Mouse (Mus musculus) liver, adult 2 months (tissue): Measurements from ENCODE around the gene Hdac6. TPM values are rescaled to one million over a fixed set of nuclear protein-coding genes. Genes with fewer than 3 reads are reported as not detected.

Experiments
- DNase-seq: peaks from one replicate; pipeline ENCODE4 v3.0.0-alpha.2; 2011; ENCODE audit warnings: low read depth, low spot score; ENCODE audit errors: extremely low read depth
- H3K27ac ChIP-seq: fragments of 200-500 bp; replicated peaks from 2 replicates; pipeline ENCODE4 v1.5.1; 2012; ENCODE audit warnings: low read depth, mild to moderate bottlenecking, control low read depth, inconsistent platforms, low read length; ENCODE audit not compliant: insufficient read depth
- H3K27me3 ChIP-seq: fragments of 200-500 bp; 2 replicates; pipeline ENCODE4 v1.6.1; 2012; ENCODE audit warnings: mild to moderate bottlenecking, moderate library complexity, low read length, inconsistent platforms; ENCODE audit not compliant: control insufficient read depth, insufficient read depth
- H3K36me3 ChIP-seq: fragments of 200-500 bp; 2 replicates; pipeline ENCODE4 v1.6.1; 2012; ENCODE audit warnings: low read length, inconsistent platforms; ENCODE audit not compliant: control insufficient read depth, insufficient read depth
- H3K4me1 ChIP-seq: fragments of 200-500 bp; 2 replicates; pipeline ENCODE4 v1.6.1; 2011; ENCODE audit warnings: low read length; ENCODE audit not compliant: control insufficient read depth, insufficient read depth
- H3K4me3 ChIP-seq: fragments of 200-500 bp; 2 replicates; pipeline ENCODE4 v1.5.1; 2011; ENCODE audit warnings: low read depth, mild to moderate bottlenecking, control low read depth, low read length, moderate library complexity; ENCODE audit not compliant: insufficient read depth
- H3K79me2 ChIP-seq: fragments of 200-500 bp; 2 replicates; pipeline ENCODE4 v1.6.1; 2012; ENCODE audit warnings: inconsistent platforms, mild to moderate bottlenecking, low read length, moderate library complexity; ENCODE audit not compliant: control insufficient read depth, insufficient read depth
- H3K9ac ChIP-seq: fragments of 200-500 bp; 2 replicates; pipeline ENCODE4 v1.6.1; 2012; ENCODE audit warnings: low read depth, mild to moderate bottlenecking, control low read depth, inconsistent platforms, low read length
- CTCF ChIP-seq: fragments of 200-500 bp; IDR thresholded peaks from 2 replicates; pipeline ENCODE4 v1.5.1; 2011; ENCODE audit warnings: low read depth, low read length, control low read depth
- POLR2A ChIP-seq: fragments of 200-500 bp; IDR thresholded peaks from 2 replicates; pipeline ENCODE4 v1.6.1; 2011; ENCODE audit warnings: low read length, control low read depth; ENCODE audit not compliant: insufficient read depth; ENCODE audit errors: extremely low read depth
- WGBS: fragments of 180-500 bp; shearing (Covaris S2); methylation state at CpG from one replicate; pipeline ENCODE4 v1.1.7; 2018; 5-methylcytosine and 5-hydroxymethylcytosine counted together
- polyA plus RNA-seq: library from polyadenylated mRNA; depleted of rRNA; stranded (reverse); fragments of >200 nt; gene quantifications from 2 replicates; pipeline ENCODE4 v1.2.3, GENCODE M21; 2012
- total RNA-seq: library from RNA; depleted of rRNA; stranded (reverse); fragments of >200 nt; gene quantifications from 2 replicates; pipeline ENCODE4 v1.2.3, GENCODE M21; 2014

The Hdac6 gene
- total and polyA plus RNA-seq, 2 experiments: 9.8 to 19.8 TPM

DNA sequence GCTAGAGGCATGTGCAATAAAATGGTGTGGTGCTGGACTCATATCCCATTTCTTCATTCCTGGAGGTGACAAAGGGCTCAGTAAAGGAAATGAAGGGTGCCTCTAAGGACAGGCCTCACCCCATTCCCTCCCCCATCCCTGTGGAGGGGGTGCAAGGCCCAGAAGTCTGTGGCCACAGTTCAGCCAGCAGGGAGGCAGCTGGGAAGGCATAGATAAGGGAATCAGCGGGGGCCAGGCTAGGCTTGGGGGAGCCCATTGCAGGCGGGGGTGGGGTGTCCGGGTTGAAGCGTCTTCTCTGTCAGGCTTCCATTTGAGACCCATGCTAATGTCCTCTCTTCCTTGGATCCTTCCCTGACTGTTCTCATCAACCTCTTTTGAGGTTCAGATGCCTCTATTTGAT is 23.6 kb upstream of the Hdac6 start:
- Histone ChIP-seq H3K79me2 (no peaks in the 10 kb centered on the region), H3K36me3 (no peaks in the 10 kb centered on the region), H3K4me1 (no peaks in the 10 kb centered on the region), H3K27ac (no peak overlapping the region), H3K9ac (no peak overlapping the region), H3K27me3 (no peaks in the 10 kb centered on the region), H3K4me3 (no peak overlapping the region)
- WGBS: 64% methylated on average over 4 of the region's 4 CpGs
- no peak for DNase-seq
- TF ChIP-seq POLR2A (no peak), CTCF (no peak)

DNA sequence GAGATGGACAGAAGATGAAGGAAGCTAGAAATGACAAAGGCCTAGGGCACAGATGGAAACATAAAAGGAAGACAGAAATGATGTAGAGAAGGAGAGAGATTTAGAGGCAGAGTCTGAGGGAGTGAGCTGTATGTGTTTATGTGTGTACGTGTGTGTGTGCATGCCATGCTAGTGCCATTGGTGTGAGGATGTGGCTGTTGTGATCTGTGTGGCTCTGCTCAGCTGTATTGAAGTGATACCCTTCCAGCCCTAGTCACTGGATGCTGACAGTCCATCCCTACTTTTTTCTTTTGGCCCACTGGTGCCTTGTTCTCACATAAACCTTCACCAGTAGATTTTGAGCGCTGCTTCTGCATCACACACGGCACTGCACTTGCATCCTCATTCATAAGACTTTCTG is 21.2 kb upstream of the Hdac6 start:
- TF ChIP-seq POLR2A (no peak), CTCF (no peak)
- 92% methylated on average over 3 of the region's 3 CpGs for WGBS
- Histone ChIP-seq H3K79me2 (no peaks in the 10 kb centered on the region), H3K36me3 (no peaks in the 10 kb centered on the region), H3K4me1 (no peaks in the 10 kb centered on the region), H3K27me3 (no peaks in the 10 kb centered on the region), H3K4me3 (no peak overlapping the region), H3K9ac (no peak overlapping the region), H3K27ac (no peak overlapping the region)
- no peak for DNase-seq

DNA sequence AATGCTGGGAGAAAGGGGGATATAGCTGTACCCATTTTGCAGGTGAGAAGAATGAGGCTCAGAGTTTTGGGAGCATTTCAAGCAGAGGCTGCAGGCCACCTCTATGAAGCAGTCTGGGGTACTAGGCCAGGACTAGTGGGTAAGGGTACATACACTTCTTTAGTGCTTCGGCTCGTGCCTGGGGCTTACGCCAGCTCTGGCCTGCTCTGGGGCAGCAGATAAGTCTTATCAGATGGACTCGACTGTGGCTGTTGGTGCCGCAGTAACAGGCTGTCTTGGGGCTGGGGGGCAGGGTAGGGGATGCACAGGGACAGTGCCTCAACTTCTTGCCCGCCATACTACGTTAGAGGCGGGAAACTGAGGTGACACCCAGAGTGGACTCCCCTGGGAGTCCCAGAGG is 20.5 kb upstream of the Hdac6 start:
- Histone ChIP-seq H3K4me3 (no peak overlapping the region), H3K4me1 (no peaks in the 10 kb centered on the region), H3K79me2 (no peaks in the 10 kb centered on the region), H3K27me3 (no peaks in the 10 kb centered on the region), H3K36me3 (no peaks in the 10 kb centered on the region), H3K9ac (no peak overlapping the region), H3K27ac (no peak overlapping the region)
- 77% methylated on average over 8 of the region's 8 CpGs for WGBS
- no peak for DNase-seq
- TF ChIP-seq POLR2A (no peak), CTCF (no peak)

DNA sequence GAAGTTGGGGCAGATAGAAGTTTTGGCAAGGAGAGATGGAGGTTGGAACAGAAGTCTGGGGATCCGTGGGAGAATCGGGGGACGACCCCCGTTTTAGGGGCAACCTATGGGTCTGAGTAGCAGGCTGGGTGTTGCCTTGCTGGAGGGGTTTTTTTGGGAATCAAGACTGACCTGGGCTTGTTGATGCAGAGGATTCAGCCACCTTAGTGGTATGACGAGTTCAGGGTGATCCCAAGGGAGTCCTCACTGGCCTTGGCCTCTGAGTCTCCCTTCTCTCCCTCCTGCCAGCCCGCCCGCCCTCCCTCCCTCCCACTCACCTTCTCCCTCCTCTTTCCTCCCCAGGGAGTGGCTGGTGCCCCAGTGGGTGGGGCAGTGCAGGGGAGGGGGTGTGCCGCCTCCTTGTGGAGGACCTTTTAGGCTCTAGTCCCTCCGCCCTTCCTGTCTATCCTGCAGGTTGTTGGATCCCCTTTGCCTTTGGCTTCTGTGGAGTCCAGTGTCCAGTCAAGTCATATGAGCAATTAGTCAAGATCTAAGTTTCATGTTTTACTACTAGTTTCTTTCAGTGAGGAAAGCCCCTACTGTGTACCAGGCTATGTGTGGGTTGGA is 20.0 kb upstream of the Hdac6 start:
- H3K4me3 ChIP-seq: no peak overlapping the region

DNA sequence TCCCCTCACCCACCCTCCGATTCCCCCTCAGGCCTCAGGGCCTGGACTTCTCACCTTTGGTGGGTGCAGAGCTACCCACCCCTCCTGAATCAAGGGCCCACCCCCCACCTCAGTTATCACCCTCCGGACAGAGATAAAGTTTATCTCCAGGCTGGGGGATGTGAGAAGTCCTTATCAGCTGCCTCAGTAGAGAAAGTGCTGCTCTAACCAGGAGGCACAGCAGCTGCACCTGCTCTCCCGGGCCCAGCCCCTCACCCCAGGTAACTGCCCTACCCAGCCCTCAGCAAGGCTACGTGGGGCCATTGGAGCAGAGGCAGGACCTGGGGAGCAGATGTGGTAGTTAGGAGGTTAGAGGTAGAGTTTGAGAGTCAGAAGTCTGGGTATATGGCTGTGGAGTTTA is 18.5 kb upstream of the Hdac6 start:
- Histone ChIP-seq H3K4me3 (no peak overlapping the region), H3K27me3 (no peaks in the 10 kb centered on the region), H3K9ac (no peak overlapping the region), H3K79me2 (no peaks in the 10 kb centered on the region), H3K27ac (no peak overlapping the region), H3K36me3 (no peaks in the 10 kb centered on the region), H3K4me1 (no peaks in the 10 kb centered on the region)
- DNase-seq: no peak
- WGBS: 64% methylated on average over 4 of the region's 4 CpGs
- TF ChIP-seq POLR2A: no peak
- TF ChIP-seq CTCF: no peak

More for the DNA sequence above, 20.0 kb upstream of the Hdac6 start:
- no peaks in the 10 kb centered on the region for H3K4me1 ChIP-seq
- H3K27me3 ChIP-seq: no peaks in the 10 kb centered on the region
- H3K9ac ChIP-seq: no peak overlapping the region
- no peak overlapping the region for H3K27ac ChIP-seq
- no peaks in the 10 kb centered on the region for H3K79me2 ChIP-seq
- no peaks in the 10 kb centered on the region for H3K36me3 ChIP-seq
- no peak for DNase-seq
- TF ChIP-seq POLR2A: no peak
- TF ChIP-seq CTCF: no peak
- WGBS: 79% methylated on average over 8 of the region's 9 CpGs

DNA sequence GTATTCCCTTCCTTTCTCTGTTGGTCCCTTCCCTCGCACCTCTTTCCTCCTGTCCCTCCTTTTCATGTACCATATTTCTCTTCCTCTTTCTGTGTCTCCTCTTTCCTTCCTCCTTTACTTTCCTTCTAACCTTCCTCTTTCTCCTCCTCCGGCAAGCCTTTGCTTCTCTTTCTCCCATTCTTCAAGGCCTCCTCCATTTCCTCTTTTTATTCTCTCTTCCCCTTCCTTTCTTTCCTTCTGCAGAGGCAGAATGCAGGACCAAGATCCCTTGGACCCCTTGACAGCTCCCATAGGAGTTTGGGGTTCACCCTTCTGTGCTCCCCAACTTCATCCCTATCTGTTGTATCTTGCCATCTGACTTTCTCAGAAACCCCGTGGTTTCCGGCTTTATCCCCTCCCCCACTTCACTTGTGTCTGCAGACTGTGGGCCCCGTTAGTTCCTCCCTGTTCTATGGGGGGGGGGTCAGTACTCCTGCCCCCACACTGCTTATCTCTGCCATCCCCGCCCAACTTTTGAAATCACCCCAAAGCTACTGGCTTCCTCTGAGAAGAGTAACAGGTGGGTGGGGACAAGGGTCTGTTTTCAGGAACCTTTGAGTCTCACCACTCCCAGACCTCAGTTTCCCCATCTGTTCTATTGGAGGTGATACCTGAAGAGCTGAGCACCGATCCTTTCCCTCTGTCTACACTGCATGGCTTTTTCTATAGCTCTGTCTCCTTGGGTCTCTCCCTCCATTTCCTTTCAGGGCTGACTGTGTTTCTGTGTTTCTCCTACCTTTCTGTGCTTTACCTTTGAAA is 16.3 kb upstream of the Hdac6 start:
- TF ChIP-seq POLR2A (no peak), CTCF (no peak)
- Histone ChIP-seq H3K4me3 (no peak overlapping the region), H3K36me3 (no peaks in the 10 kb centered on the region), H3K27ac (no peak overlapping the region), H3K9ac (no peak overlapping the region), H3K27me3 (no peaks in the 10 kb centered on the region), H3K4me1 (no peaks in the 10 kb centered on the region), H3K79me2 (no peaks in the 10 kb centered on the region)
- no peak for DNase-seq
- WGBS: 70% methylated on average over 7 of the region's 7 CpGs
